8 mouse cellular contexts compared by ENCODE assay signal in genomic region chr2:133614672-133615071, GRCm38 (mm10).
A peak's percentile ranks its signal among the peaks of the same experiment; 100 is the strongest.
DNase-seq lines count a peak whose midpoint lies in the region; ATAC-seq and TF ChIP-seq lines count a peak whose summit lies in the region.

No protein-coding gene starts in this region.

- no peak overlapping the region for H3K4me2 ChIP-seq in CH12.LX (ENCODE audit: insufficient read depth, low read depth, poor library complexity, severe bottlenecking)
- H3K4me2 ChIP-seq in hindbrain, postnatal 0 days (ENCODE audit: low read depth, low read length) = no peak overlapping the region

- in situ Hi-C loops in CH12.LX (cut with MboI; ENCODE audit: low pct_ligation_motif_present, low pct_unique_long_range_greater_than_20kb, low sequenced_read_pairs) = no loop called here

- no peak overlapping the region for H3K27ac ChIP-seq in CH12.LX (ENCODE audit: insufficient read depth, low read depth)
- H3K27ac ChIP-seq in hindbrain, postnatal 0 days = no peak overlapping the region

- ATAC-seq in hindbrain, postnatal 0 days = no peak

- TF ChIP-seq CTCF in CH12.LX (conservative IDR thresholded peaks at IDR 0.05 in 1 of 2, IDR thresholded peaks at IDR 0.05 in 1 of 2; ENCODE audit: low read depth in 2 of 2, low read length in 2 of 2) = peak; percentile 41 to 54
- peak; percentile 72 for TF ChIP-seq CTCF in hindbrain, postnatal 0 days (IDR thresholded peaks at IDR 0.05; ENCODE audit: low read depth)

- dilution Hi-C loops in CH12.LX (cut with MboI; ENCODE audit: extremely low pct_ligation_motif_present, extremely low pct_unique_long_range_greater_than_20kb, low sequenced_read_pairs) = no loop called here

- H3K9me3 ChIP-seq in CH12.LX (replicated peaks; ENCODE audit: low read length) = peaks cover 4% of the 10 kb centered on the region
- no peaks in the 10 kb centered on the region for H3K9me3 ChIP-seq in hindbrain, postnatal 0 days (ENCODE audit: low read length)

- 37% methylated on average over 4 of the region's 4 CpGs for WGBS in hindbrain, postnatal 0 days

- TF ChIP-seq RAD21 in CH12.LX (IDR thresholded peaks at IDR 0.05; ENCODE audit: low read depth, low read length) = peak; percentile 32

- no peak for TF ChIP-seq EP300 in CH12.LX (IDR thresholded peaks at IDR 0.05; ENCODE audit: low read length)

- H3K9ac ChIP-seq in CH12.LX (ENCODE audit: insufficient read depth, low read depth) = no peak overlapping the region
- no peak overlapping the region for H3K9ac ChIP-seq in hindbrain, postnatal 0 days (replicated peaks; ENCODE audit: low read length)

- DNase-seq in frontal cortex, postnatal 36 days (ENCODE audit: low spot score in 2 of 2) = peak; percentile 6 to 7
- no peak for DNase-seq in frontal cortex, postnatal 14 days (ENCODE audit: low spot score in 2 of 2)
- DNase-seq in CH12.LX (ENCODE audit: extremely low read depth) = peak; percentile 56
- peak; percentile 24 for DNase-seq in c-Kit-positive CD71-positive TER-119-negative erythroid progenitor cells, embryonic 14.5 days (ENCODE audit: low read depth)
- peak; percentile 53 for DNase-seq in hindbrain, postnatal 0 days (ENCODE audit: low spot score)
- DNase-seq in lung, postnatal 36 days = peak; percentile 49
- no peak for DNase-seq in spleen, postnatal 36 days (ENCODE audit: low spot score in 2 of 2)
- DNase-seq in left cerebral cortex, postnatal 36 days (ENCODE audit: low spot score in 2 of 2) = no peak

- no peak for TF ChIP-seq POLR2A in CH12.LX (IDR thresholded peaks at IDR 0.05; ENCODE audit: low read depth, low read length)

- no peaks in the 10 kb centered on the region for H3K27me3 ChIP-seq in CH12.LX (replicated peaks)
- H3K27me3 ChIP-seq in hindbrain, postnatal 0 days (ENCODE audit: insufficient read depth, low read length) = no peaks in the 10 kb centered on the region

- H3K4me3 ChIP-seq in CH12.LX (replicated peaks in 1 of 3; ENCODE audit: low read depth in 2 of 3, low read length in 2 of 3, poor library complexity in 1 of 3) = no peak overlapping the region
- H3K4me3 ChIP-seq in hindbrain, postnatal 0 days (ENCODE audit: low read length) = no peak overlapping the region

- no peaks in the 10 kb centered on the region for H3K4me1 ChIP-seq in CH12.LX (ENCODE audit: control insufficient read depth in 1 of 2, insufficient read depth in 2 of 2)
- no peaks in the 10 kb centered on the region for H3K4me1 ChIP-seq in hindbrain, postnatal 0 days (ENCODE audit: insufficient read depth, low read length)

- no peaks in the 10 kb centered on the region for H3K36me3 ChIP-seq in CH12.LX (replicated peaks in 1 of 2; ENCODE audit: control insufficient read depth in 1 of 2, insufficient read depth in 1 of 2, low read length in 1 of 2)
- no peaks in the 10 kb centered on the region for H3K36me3 ChIP-seq in hindbrain, postnatal 0 days (ENCODE audit: insufficient read depth, low read length)

- H3K79me2 ChIP-seq in CH12.LX (replicated peaks; ENCODE audit: control insufficient read depth, extremely low read depth, insufficient read depth, poor library complexity, severe bottlenecking) = no peaks in the 10 kb centered on the region

- intact Hi-C loops in left cerebral cortex, postnatal 36 days (cut with DNase I) = no loop called here

TF ChIP-seq in CH12.LX, 34 proteins besides CTCF, POLR2A, EP300 and RAD21:
- no peak for TF ChIP-seq BHLHE40 (IDR thresholded peaks at IDR 0.05; ENCODE audit: low read depth, low read length)
- TF ChIP-seq JUND (conservative IDR thresholded peaks at IDR 0.05; ENCODE audit: low read depth, low read length) = no peak
- TF ChIP-seq IRF4 (IDR thresholded peaks at IDR 0.05; ENCODE audit: low read depth, low read length) = no peak
- no peak for TF ChIP-seq UBTF (IDR thresholded peaks at IDR 0.05; ENCODE audit: low read depth, low read length)
- no peak for TF ChIP-seq MXI1 (IDR thresholded peaks at IDR 0.05; ENCODE audit: low read depth, low read length)
- no peak for TF ChIP-seq NELFE (IDR thresholded peaks at IDR 0.05; ENCODE audit: low read depth, low read length)
- no peak for TF ChIP-seq ELF1 (IDR thresholded peaks at IDR 0.05; ENCODE audit: low read depth, low read length)
- TF ChIP-seq ZKSCAN1 (IDR thresholded peaks at IDR 0.05; ENCODE audit: borderline replicate concordance, low read depth, low read length) = no peak
- TF ChIP-seq TCF12 (IDR thresholded peaks at IDR 0.05; ENCODE audit: low read depth, low read length) = no peak
- TF ChIP-seq SMC3 (IDR thresholded peaks at IDR 0.05; ENCODE audit: low read depth, low read length) = peak; percentile 53
- peak; percentile 43 for TF ChIP-seq NRF1 (IDR thresholded peaks at IDR 0.05; ENCODE audit: low read depth, low read length)
- no peak for TF ChIP-seq ZC3H11A (IDR thresholded peaks at IDR 0.05; ENCODE audit: low read depth, low read length)
- no peak for TF ChIP-seq POLR2AphosphoS2 (IDR thresholded peaks at IDR 0.05; ENCODE audit: low read depth, low read length)
- no peak for TF ChIP-seq GABPA (IDR thresholded peaks at IDR 0.05; ENCODE audit: insufficient replicate concordance, low read depth, low read length)
- TF ChIP-seq E2F4 (IDR thresholded peaks at IDR 0.05; ENCODE audit: insufficient replicate concordance, low read depth, low read length) = no peak
- no peak for TF ChIP-seq KAT2A (IDR thresholded peaks at IDR 0.05; ENCODE audit: insufficient replicate concordance, low read length)
- no peak for TF ChIP-seq MAZ (IDR thresholded peaks at IDR 0.05; ENCODE audit: low read depth, low read length)
- TF ChIP-seq USF2 (conservative IDR thresholded peaks at IDR 0.05; ENCODE audit: low read depth, low read length) = no peak

Comparison
In these comparisons a context has a peak if more than half of its experiments do, and no peak if none do; other contexts are left out.
1. DNase-seq: peak in frontal cortex, postnatal 36 days (2 of 2), CH12.LX (single experiment), c-Kit-positive CD71-positive TER-119-negative erythroid progenitor cells, embryonic 14.5 days (single experiment), hindbrain, postnatal 0 days (single experiment) and lung, postnatal 36 days (single experiment); none in frontal cortex, postnatal 14 days (0 of 2), spleen, postnatal 36 days (0 of 2) and left cerebral cortex, postnatal 36 days (0 of 2).